20 mouse cellular contexts compared by ENCODE assay signal in genomic region chr1:178840311-178840710, GRCm38 (mm10).
A peak's percentile ranks its signal among the peaks of the same experiment; 100 is the strongest.
DNase-seq lines count a peak whose midpoint lies in the region; ATAC-seq and TF ChIP-seq lines count a peak whose summit lies in the region.
"Had no signal": no experiment of that assay in that cellular context is flagged by ENCODE, and none has a peak within 500 bp of the region (broad histone marks: within the 10 kb centered on the region; RNA-seq: fewer than 3 reads in every experiment).

No protein-coding gene starts in this region.

- no peak overlapping the region for H3K9ac ChIP-seq in lung, postnatal 0 days (replicated peaks; ENCODE audit: low read depth)
- no peak overlapping the region for H3K9ac ChIP-seq in heart, postnatal 0 days (replicated peaks; ENCODE audit: low read depth, low read length)
- no peak overlapping the region for H3K9ac ChIP-seq in midbrain, embryonic 14.5 days (replicated peaks; ENCODE audit: low read length)
- H3K9ac ChIP-seq: hindbrain, embryonic 12.5 days; limb, embryonic 15.5 days; liver, embryonic 14.5 days had no signal

- H3K4me2 ChIP-seq in lung, postnatal 0 days (replicated peaks; ENCODE audit: low read depth, low read length) = no peak overlapping the region
- no peak overlapping the region for H3K4me2 ChIP-seq in heart, postnatal 0 days (ENCODE audit: low read depth, low read length)
- no peak overlapping the region for H3K4me2 ChIP-seq in midbrain, embryonic 14.5 days (ENCODE audit: low read length)
- H3K4me2 ChIP-seq: hindbrain, embryonic 12.5 days; limb, embryonic 15.5 days; midbrain, embryonic 11.5 days had no signal

- H3K27ac ChIP-seq in lung, postnatal 0 days (ENCODE audit: low read length) = no peak overlapping the region
- peak overlapping the region; percentile 38 for H3K27ac ChIP-seq in heart, postnatal 0 days (ENCODE audit: low read depth)
- no peak overlapping the region for H3K27ac ChIP-seq in midbrain, embryonic 14.5 days (replicated peaks; ENCODE audit: low read depth, low read length)
- H3K27ac ChIP-seq: hindbrain, embryonic 12.5 days; limb, embryonic 15.5 days; liver, embryonic 14.5 days had no signal

- WGBS in lung, postnatal 0 days = 41% methylated on average over 7 of the region's 7 CpGs
- WGBS in heart, postnatal 0 days = 21% methylated on average over 7 of the region's 7 CpGs
- 87% methylated on average over 7 of the region's 7 CpGs for WGBS in midbrain, embryonic 14.5 days

- H3K9me3 ChIP-seq in lung, postnatal 0 days (ENCODE audit: low read length) = no peaks in the 10 kb centered on the region
- no peaks in the 10 kb centered on the region for H3K9me3 ChIP-seq in heart, postnatal 0 days (replicated peaks; ENCODE audit: control insufficient read depth, low read length)
- no peaks in the 10 kb centered on the region for H3K9me3 ChIP-seq in midbrain, embryonic 14.5 days (ENCODE audit: control insufficient read depth, low read length)
- H3K9me3 ChIP-seq: hindbrain, embryonic 12.5 days; limb, embryonic 15.5 days had no signal

- no peaks in the 10 kb centered on the region for H3K36me3 ChIP-seq in lung, postnatal 0 days (ENCODE audit: insufficient read depth, low read length)
- H3K36me3 ChIP-seq in heart, postnatal 0 days (replicated peaks; ENCODE audit: control insufficient read depth, insufficient read depth, low read length) = no peaks in the 10 kb centered on the region
- no peaks in the 10 kb centered on the region for H3K36me3 ChIP-seq in midbrain, embryonic 14.5 days (ENCODE audit: control insufficient read depth, insufficient read depth, low read length)
- H3K36me3 ChIP-seq: hindbrain, embryonic 12.5 days; limb, embryonic 15.5 days had no signal

- no peak for TF ChIP-seq EP300 in lung, postnatal 0 days (IDR thresholded peaks at IDR 0.05)
- peak; percentile 75 for TF ChIP-seq EP300 in heart, postnatal 0 days (IDR thresholded peaks at IDR 0.05; ENCODE audit: low read depth)

- ATAC-seq in lung, postnatal 0 days = no peak
- ATAC-seq in granulocyte monocyte progenitor cell, adult 5-6 weeks (replicated peaks; ENCODE audit: poor library complexity, severe bottlenecking) = 0 out of 2 replicates have a peak, but pooled peaks have one; percentile 30
- ATAC-seq in heart, postnatal 0 days (ENCODE audit: insufficient read depth, low read depth) = peak; percentile 63; the same call in 1 of the 2 replicates
- ATAC-seq in megakaryocyte, adult 5-6 weeks (ENCODE audit: poor library complexity, severe bottlenecking) = 0 out of 2 replicates have a peak, but pooled peaks have one; percentile 20
- ATAC-seq in midbrain, embryonic 14.5 days (ENCODE audit: low FRiP score, low TSS enrichment) = no peak
- ATAC-seq: forebrain, embryonic 14.5 days had no signal

- no peak overlapping the region for H3K4me3 ChIP-seq in lung, postnatal 0 days (ENCODE audit: low read depth, low read length)
- no peak overlapping the region for H3K4me3 ChIP-seq in heart, postnatal 0 days (ENCODE audit: low read depth, low read length)
- no peak overlapping the region for H3K4me3 ChIP-seq in midbrain, embryonic 14.5 days (replicated peaks; ENCODE audit: low read depth, low read length)
- H3K4me3 ChIP-seq: hindbrain, embryonic 12.5 days; limb, embryonic 15.5 days had no signal

- no peak for TF ChIP-seq CTCF in lung, postnatal 0 days (IDR thresholded peaks at IDR 0.05)
- no peak for TF ChIP-seq CTCF in heart, postnatal 0 days (IDR thresholded peaks at IDR 0.05; ENCODE audit: low read depth)

- no peaks in the 10 kb centered on the region for H3K27me3 ChIP-seq in lung, postnatal 0 days (replicated peaks; ENCODE audit: insufficient read depth, low read length)
- no peaks in the 10 kb centered on the region for H3K27me3 ChIP-seq in heart, postnatal 0 days (ENCODE audit: control insufficient read depth, insufficient read depth, low read length)
- no peaks in the 10 kb centered on the region for H3K27me3 ChIP-seq in midbrain, embryonic 14.5 days (ENCODE audit: control insufficient read depth, insufficient read depth, low read length)
- H3K27me3 ChIP-seq: hindbrain, embryonic 12.5 days; limb, embryonic 15.5 days had no signal

- DNase-seq in lung, postnatal 10 days = peak; percentile 7
- no peak for DNase-seq in lung, postnatal 0 days (ENCODE audit: low spot score)
- peak; percentile 62 for DNase-seq in heart, postnatal 0 days (ENCODE audit: low spot score)
- no peak for DNase-seq in midbrain, embryonic 14.5 days
- DNase-seq in layer of hippocampus, postnatal 36 days = no peak
- DNase-seq in urinary bladder, adult 2 months (ENCODE audit: low spot score) = no peak
- DNase-seq: adrenal gland, postnatal 14 days; cerebellum, adult 8-10 months; cerebellum, postnatal 36 days; kidney, adult 11 months; layer of hippocampus, adult 9-11 months; left cerebral cortex, postnatal 4 days; right cerebral cortex, postnatal 14 days had no signal

- no peaks in the 10 kb centered on the region for H3K4me1 ChIP-seq in lung, postnatal 0 days (ENCODE audit: insufficient read depth, low read depth, low read length)
- peaks cover 26% of the 10 kb centered on the region for H3K4me1 ChIP-seq in heart, postnatal 0 days (ENCODE audit: control insufficient read depth, insufficient read depth)
- no peaks in the 10 kb centered on the region for H3K4me1 ChIP-seq in midbrain, embryonic 14.5 days (ENCODE audit: control insufficient read depth, insufficient read depth, low read length)

Comparison
In these comparisons a context has a peak if more than half of its experiments do, and no peak if none do; other contexts are left out.
1. DNase-seq: peak in lung, postnatal 10 days (single experiment) and heart, postnatal 0 days (single experiment); none in lung, postnatal 0 days (single experiment), midbrain, embryonic 14.5 days (single experiment), layer of hippocampus, postnatal 36 days (0 of 2) and urinary bladder, adult 2 months (single experiment).
2. ATAC-seq: peak in granulocyte monocyte progenitor cell, adult 5-6 weeks (single experiment), heart, postnatal 0 days (single experiment) and megakaryocyte, adult 5-6 weeks (single experiment); none in lung, postnatal 0 days (single experiment) and midbrain, embryonic 14.5 days (single experiment).